Mouse (Mus musculus) gastrocnemius, postnatal 25 days (tissue): ENCODE measurements at regions not wholly inside any gene's neighbourhood (a gene's known extent, or its start where the extent isn't known, plus 50 kb on each side); places are given as distances from the start of the nearest gene placed in this dataset.

Experiments
- DNase-seq: peaks from one replicate; pipeline ENCODE4 v3.0.0; 2022

- DNase-seq: no peak
Observed at GRCm38 (mm10) chr3:35235066-35235465, 518.8 kb upstream of the Atp11b start.

- no peak for DNase-seq
Observed at GRCm38 (mm10) chr3:35235772-35236171, 518.1 kb upstream of the Atp11b start.

- DNase-seq: no peak
Observed at GRCm38 (mm10) chr3:35237342-35237741, 516.6 kb upstream of the Atp11b start.

GRCm38 (mm10) chr3:35242349-35242748 lies 511.6 kb upstream of the Atp11b start:
- no peak for DNase-seq

DNA sequence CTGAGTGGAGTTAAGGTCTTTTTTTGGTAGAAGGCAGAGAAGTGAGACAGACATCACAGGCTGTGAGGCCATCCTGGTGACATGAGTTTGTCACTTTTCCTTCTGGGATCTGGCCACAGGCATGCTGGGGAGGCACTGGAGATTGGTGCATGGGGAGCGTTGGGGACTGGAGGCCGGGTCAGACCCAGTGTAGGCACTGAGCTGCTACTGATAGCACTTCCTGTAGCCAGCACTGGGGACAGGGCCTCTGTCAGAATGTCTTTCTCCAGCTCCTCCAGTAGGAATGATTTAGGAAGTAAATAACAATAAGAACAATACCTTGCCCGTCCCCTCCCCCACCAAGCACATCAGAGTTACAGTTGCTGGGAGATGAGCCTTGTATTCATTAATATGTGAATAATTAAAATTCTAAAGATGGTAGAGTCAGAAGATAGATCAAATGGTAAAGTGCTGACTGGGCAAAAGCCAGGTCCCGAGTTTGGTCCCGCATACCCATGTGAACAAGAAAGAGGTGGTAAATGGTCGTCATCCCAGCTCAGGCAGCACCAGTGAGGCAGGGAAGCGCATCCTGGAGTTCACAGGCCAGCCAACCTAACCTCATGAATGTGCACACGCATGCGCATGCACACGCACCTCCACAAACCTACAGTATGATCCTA lies 510.9 kb upstream of the Atp11b start:
- no peak for DNase-seq

DNA sequence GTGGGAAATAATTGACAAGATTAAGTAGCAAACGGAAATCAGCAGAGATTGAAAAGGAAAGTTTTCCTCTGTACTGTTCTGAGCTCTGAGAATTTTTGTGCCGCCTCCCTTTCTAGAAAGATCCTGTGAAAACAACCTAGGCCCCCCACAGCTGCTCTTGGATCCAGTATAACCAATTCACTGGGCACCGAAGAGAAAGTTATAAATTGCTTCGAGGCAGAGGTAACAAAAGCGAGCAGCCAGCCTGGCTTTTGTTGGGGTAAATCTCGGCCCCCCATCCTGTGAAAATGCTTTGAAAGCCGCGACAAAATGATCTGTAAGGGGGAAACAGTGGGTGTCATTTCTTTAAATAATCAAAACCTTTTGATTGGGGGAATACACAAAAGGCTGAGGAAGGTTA lies 508.9 kb upstream of the Atp11b start:
- no peak for DNase-seq

DNA sequence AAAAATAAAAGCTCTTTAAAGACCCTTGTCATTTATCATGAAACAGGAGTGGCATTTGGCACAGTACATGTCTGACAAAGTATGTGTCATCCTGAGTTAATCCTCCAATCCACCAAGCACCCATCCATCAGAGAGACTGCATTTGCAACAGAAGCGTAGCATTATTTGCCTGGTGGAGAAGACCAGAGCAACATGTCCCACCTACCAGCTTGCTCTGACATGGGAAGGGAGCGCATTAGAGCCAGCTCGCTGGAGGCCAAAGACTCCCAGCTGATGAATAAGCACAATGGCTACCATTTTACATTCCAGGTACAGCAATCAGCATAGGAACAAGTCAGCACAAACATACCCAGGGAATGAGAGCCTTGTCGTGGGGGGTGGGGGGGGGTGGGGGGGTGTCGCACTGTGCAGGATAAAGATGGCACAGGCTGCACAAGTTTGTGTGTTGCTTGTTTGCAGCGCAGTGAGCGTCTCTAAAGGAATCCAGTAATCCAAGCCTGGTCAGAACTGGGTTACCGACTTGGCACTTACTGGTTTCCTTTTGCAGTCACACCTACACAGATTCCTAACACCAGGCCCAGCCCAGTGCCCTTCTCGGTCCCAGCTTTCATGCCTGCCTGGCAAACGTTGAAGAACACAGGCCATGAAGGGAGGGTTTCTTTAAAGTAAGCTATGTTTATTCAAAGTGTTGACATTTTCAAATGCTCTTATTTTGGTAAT lies 507.8 kb upstream of the Atp11b start:
- no peak for DNase-seq

- DNase-seq: no peak
Observed at GRCm38 (mm10) chr3:35249160-35249559, 504.7 kb upstream of the Atp11b start.

DNA sequence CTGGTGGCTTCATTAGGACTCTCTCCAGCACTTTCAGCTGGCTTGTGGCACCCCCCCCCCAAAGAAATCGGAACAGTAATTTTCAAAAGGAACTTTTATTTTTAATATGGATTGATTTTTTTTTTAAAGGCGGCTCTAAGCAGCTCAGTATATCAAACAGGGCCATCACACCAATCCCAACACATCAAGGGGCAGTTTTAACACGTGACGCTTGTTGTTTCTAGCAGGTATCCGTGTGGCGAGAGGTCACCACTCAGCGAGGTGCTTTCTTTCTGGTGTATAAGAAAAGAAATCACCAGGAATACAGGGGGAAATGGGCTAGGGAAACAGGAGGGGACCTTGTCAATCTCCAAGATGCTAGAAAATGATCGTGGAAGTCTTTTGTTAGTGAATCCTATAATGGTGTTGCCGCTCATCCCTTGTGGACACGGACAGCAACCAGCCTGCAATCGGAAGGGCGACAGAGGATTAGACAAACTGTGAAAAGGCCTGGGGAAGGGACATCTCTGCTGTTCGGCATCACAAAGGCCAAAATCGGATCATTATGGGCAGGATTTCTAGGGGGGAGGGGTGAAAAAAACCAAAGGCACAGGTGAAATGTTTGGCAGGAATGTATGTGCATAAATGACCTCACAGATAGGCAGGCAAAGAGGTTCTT lies 503.7 kb upstream of the Atp11b start:
- DNase-seq: no peak

DNA sequence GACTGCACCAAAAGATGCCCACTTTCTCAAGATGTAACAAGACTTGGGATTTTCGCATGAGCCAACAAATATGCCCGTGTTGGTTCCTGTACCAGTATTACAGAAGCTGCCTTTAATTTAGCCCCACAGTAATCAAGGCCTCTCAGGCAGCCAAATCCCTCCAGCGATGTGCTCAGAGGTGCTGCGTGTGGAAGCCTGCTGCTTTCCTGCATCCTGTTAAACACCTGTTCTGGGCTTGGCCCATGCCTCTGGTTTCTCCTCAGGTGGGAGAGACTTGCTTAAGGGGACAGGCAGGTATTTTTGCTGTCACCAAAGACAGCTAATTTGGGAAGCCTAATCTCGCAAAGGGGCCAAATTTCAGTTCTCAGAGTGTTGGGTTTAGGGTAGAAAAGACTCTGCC lies 500.0 kb upstream of the Atp11b start:
- no peak for DNase-seq

GRCm38 (mm10) chr3:35260936-35261335 lies 493.0 kb upstream of the Atp11b start:
- DNase-seq: no peak

DNA sequence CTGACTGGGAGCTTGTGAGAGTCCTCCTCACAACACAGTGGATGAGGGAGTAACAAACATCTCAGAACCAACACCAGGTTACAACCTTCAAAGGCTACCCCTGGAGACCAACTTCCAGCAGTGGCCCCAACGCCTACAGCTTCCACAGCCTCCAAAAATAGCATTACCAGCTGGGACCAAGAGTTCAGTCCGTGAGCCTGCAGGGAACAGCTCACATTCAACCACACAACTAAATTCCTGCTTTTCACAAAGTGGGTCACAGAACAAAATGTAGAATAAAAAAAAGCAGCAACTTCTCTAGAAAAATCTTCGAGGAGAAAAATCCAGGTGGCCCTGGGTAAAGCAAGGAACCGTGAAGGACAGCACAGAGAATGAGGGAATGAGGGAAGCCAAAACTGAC lies 485.0 kb upstream of the Atp11b start:
- DNase-seq: no peak

GRCm38 (mm10) chr3:35269977-35270880 lies 483.7 kb upstream of the Atp11b start:
- no peak for DNase-seq

GRCm38 (mm10) chr3:35273546-35273945 lies 480.4 kb upstream of the Atp11b start:
- DNase-seq: no peak

GRCm38 (mm10) chr3:35280981-35281380 lies 472.9 kb upstream of the Atp11b start:
- DNase-seq: no peak

DNA sequence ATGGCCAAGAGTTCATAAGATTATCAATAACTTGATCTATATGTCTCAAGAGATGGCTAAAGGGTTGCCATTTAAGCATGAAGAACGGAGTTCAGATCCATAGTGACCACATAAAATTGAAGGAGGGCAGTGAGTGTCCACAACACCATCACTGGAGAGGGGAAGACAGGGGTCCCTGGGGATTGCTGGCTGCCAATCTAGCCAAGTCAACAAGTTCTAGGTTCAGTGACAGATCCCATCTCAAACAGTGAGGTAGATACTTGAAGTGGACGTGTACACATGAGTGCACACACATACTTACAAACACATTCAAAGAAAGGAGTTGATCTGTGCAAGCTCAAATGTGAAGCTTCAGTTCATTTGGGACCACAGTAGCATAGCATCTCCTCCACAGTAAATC lies 471.8 kb upstream of the Atp11b start:
- DNase-seq: no peak

DNA sequence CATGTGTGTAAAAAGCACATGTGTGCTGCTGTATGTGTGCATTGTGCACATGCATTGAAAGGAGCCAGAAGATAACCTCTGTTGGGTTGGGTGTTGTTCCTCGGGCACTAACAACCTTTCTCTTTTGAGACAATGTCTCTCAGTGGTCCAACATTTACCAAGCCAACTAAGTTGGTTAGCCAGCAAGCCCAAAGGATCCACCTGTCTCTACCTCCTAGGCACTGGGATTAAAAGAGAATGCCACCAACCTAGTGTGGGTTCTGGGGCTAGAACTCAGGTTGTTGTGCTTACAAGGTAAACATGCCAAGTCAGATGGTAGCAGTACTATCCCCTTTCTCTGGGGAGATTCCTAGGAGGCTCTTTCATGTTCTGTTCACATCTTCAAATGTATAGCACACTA lies 459.1 kb upstream of the Atp11b start:
- DNase-seq: no peak

- no peak for DNase-seq
Observed at GRCm38 (mm10) chr3:35295746-35296145, 458.2 kb upstream of the Atp11b start.

DNA sequence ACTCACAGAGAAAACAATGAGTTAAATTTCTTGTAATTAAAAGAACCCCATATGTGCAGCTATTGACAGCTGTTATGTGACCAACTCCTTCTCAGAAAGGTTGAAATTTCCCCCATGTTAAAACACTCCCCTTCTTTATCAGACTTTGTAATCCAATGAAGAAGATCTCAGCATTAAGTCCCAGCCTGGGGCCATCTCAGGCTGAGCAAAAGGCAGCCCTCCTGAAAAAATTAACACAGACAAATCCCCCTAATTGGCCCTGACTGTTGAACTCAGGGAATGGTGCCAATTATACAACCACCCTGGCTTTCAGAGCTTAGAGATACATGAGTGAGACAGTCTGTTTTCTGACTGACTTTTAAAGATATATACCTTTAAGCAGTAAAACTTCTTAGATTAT lies 454.9 kb upstream of the Atp11b start:
- no peak for DNase-seq

DNA sequence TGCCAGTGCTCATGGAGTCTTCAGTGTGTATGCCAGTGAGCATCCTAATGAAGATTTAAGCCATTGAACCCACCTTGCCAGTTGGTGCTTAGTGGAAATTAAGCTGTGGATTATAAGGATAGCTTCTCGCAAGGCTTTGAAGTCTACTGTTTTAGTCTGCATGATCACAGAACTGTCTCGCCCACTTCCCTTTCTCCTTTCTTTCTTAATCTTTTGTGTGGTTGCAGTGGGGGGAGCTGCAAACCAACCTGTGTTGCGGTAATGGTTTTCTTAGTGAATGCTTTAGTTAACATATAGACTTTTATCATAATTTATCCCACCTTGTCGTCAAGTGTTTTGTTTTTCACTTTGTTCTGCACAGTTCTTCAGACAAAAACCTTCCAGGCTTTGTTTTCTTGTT lies 447.9 kb upstream of the Atp11b start:
- no peak for DNase-seq

- DNase-seq: no peak
Observed at GRCm38 (mm10) chr3:35314177-35314576, 439.7 kb upstream of the Atp11b start.

GRCm38 (mm10) chr3:35315162-35315561 lies 438.7 kb upstream of the Atp11b start:
- no peak for DNase-seq

DNA sequence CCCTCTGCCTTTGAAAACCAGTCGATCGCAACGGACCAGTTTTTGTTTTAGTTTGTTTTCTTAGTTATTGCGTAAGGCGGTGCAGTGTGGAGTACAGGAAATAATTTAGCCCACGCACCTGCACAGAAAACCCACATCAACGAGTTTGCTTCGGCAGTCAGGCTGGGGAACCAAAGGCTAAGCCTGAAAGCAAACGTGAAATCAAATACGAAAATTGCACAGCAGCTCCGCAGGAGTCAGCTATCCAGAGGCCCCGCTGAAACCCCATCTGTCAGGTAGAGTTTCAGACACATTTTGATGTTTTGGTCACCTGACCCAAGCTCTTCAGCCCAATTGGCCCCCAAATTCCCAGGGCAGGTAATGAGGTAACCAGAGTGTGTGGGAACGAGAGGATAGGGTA lies 435.6 kb upstream of the Atp11b start:
- no peak for DNase-seq
